Mouse (Mus musculus): ENCODE data around the gene Acp1.

The Acp1 gene

DNA sequence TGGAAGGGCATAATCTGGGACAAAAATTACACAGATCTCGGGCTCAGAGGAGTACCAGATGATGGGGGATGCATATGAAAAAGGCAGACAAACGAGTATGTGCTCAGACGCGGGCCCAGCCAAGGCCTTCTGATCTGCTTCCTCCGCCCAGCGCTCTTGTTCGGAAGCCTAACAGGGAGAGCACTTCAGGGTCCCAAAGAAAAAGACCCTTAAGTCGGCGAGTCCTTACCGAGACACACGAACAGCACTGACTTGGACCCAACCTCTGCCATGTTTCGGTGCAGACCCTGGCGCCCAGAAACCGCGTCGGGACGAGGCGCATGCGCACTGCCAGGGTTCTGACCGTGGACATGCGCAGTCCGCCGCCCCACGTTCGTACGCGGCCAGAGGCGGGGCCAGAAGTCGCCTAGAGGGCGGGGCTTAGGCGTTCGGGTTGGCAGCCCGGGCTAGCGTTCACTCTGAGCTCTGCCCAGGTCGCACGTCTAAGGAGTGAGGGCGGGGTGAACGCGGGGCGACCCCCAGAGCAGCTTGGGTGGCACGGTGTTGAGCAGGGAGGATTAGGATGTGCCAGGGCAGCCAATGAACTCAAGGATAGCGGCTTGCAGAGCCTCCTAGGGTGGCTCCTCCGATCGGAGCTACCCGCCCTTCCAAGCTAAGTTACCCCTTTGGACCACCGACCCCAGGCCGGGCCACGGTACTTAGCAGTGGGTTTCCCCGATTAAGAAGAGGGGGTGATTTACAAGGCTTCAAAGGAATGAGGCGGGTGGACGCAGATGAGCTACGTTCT lies at the start of gene Acp1, which contains the start of gene Sh3yl1:
Gene Acp1, minus strand, starts transcription at position 329 of the 787 bp plus-strand sequence.
Gene Sh3yl1, plus strand, starts transcription at position 408 of the 787 bp plus-strand sequence.
- DNase-seq (ENCODE audit: low spot score), result peak; percentile 96

DNA sequence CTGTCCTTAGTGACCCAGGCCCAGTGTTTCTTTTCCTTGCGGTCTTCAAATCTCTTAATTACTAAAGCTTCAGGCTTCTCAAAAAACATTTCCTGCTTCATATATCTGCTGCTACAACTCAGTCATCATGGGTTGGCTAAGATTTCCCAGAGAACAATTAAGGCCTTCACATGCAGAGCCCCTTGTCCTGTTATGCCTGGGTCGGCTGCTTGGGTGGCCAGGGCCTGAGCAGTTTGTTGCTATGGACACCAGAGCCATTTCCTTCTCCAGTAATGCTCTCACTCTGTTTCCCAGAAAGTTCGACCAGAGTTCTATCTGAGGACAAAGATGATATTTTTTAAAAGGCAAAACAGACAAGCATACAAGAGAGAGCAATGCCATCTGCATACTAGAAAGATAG lies 32.8 kb upstream of the Acp1 start:
- DNase-seq (ENCODE audit: low spot score), result peak; percentile 10

DNA sequence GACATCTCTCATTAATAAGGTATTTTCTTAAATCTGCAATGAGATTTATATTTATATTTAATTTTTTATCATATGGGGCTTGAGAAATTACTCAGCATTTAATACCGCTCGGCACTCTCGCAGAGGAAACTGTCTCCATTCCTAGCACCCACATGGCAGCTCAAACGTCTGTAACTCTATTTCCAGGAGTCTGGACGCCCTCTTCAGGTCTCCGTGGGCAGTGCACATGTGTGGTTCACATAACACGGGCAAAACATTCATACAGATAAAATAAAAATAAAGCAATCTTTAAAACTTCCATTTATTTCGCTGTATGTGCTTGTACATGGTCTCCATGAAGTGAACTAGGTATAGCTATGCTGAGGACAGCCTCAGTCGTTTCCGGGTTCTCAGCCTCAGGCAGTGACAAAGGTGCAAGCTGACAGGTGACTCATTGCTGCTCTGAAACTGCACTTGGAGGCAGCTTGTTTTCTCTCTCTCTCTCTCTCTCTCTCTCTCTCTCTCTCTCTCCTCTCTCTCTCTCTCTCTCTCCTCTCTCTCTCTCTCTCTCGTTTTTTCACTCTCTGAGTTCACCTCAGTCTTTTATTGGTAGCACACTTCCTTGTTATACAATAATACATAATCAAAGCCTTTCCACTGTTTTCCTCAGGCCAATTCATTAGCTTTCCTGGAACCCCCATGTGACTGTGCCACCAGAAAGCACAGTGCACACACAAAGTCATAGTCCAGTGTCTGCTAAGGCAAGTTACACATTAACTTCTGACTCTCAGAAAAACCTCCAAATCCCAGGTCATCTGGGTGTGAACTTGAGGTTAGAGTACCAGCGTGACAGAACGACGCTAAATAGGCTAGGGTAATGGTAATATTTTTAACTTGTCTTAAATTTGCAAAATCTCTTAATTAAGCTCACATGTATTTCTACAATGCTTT lies 31.9 kb upstream of the Acp1 start:
- no peak for DNase-seq (ENCODE audit: low spot score)

DNA sequence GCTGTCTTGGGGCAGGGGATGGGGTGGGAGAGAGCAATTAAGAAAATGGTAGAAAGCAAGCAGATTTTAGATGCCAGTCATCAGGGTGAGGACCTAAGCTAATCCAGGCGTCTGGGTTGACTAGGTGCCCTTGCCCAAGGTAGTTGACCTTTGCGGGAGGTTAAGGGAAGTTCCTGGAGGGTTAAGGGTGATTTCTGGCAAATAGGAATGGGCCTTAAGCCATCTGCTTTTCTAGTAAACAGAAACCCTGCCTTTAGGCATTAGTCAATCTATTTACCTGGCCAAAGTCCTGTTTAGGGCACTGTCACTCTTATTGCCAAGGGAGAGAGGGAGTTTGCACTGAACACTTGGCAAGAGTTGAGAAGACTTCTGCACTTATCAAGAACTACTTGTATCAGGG lies 25.5 kb upstream of the Acp1 start:
- no peak for DNase-seq (ENCODE audit: low spot score)

DNA sequence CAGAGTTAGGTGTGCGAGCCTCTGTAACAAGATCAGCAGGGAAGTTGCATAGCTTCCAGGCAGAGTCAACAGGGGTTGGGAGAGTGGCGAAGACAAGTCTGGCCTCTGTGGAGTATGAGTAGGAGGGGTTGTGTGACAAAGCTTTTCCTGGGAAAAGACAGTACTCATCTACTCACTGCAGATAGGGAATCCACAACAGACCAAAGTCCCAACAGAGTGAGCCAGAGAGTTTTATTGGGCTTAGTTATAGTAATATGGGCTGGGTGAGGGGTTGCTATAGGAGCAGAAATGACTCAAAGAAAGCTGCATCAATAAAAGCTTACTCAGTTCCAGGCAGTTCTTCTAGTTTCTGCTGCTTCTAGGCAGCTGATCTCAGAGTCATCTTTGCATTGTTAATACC lies 21.9 kb upstream of the Acp1 start:
- DNase-seq (ENCODE audit: low spot score), result no peak

DNA sequence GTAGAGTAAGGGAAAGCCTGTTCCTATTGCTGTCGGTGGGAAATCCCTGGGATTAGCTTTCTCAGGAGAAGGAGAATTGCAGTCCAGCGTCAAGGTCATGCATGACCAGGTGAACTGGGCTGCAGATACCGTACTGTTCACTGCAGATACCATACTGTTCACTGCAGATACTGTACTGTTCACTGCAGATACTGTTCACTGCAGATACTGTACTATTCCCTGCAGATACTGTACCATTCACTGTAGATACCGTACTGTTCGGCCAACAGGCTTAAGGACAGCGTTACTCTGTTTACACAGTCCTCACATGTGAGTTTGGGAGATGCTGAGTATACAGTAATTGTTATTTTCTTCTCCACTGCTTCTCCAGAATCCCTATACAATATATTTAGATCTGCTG lies 16.8 kb upstream of the Acp1 start:
- no peak for DNase-seq (ENCODE audit: low spot score)

DNA sequence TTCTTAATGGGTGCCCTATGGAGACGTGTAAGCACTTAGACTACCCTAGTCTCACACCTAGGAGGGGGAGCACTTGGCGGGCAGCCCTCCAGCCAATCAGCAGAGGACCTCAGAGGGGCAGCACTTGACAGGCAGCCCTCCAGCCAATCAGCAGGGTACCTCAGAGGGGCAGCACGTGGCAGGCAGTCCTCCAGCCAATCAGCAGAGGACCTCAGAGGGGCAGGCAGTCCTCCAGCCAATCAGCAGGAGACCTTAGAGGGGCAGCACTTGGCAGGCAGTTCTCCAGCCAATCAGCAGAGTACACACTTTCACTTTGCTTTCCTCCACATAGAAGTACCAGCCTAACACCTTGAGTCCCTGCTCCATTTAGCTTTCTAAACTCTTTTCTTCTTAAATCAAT lies 11.0 kb upstream of the Acp1 start:
- DNase-seq (ENCODE audit: low spot score), result no peak

DNA sequence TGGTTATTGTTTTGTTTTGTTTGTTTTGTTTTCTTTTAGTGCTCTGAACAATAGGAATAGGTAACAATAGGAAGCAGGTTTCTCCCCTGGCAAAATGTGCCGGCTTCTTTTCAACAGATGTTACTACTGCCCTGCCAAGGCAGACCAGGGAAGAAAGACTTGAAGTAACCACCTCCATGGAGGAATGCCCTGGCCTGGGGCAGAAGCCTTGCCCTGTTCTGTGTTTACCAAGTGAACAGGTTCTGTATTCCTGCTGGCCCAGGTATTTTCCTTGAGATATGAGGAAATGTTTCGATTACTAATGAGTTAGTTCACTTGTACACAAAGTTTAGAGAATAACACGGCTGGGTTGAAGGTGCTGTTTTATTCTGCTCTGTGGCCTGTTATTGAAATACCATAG lies 1.5 kb upstream of the Acp1 start:
- no peak for DNase-seq (ENCODE audit: low spot score)

DNA sequence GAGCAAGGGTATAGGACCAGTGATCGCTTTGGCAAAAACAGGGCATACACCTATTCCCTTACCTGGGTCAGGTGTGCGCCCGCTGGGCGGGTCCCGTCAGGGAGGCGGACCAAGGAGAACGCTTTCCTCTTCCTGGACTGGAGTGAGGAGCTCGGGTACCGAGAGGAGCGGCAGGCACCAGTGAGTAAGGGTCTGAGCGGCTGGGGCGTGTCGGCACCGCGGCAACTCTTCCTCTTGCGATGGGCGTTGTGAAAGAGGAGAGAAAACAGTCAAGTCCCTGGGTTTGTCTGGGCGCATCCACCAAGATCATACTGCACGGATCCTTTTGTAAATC lies 626 bp upstream of the Acp1 start:
- DNase-seq (ENCODE audit: low spot score), result peak; percentile 51

DNA sequence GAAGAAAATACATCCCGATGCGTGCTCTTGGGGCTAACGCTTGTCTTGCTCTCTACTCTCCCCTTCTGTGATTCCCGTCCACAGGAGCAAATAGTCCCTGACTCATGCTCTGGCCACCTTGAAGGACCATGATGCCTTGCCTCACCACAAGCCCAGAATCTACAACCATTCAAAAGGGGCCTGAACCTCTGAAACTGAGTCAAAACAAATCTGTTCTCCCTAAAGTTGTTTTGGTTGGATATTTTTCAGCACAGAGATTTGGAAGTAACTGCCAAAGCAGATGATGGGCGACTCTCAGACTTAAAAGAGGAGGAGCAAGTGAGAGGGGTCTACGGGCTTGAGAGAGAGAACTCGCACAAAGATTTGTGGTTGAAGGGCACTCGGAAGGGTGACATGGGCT lies 529 bp downstream of the Acp1 start:
- DNase-seq (ENCODE audit: low spot score), result no peak

DNA sequence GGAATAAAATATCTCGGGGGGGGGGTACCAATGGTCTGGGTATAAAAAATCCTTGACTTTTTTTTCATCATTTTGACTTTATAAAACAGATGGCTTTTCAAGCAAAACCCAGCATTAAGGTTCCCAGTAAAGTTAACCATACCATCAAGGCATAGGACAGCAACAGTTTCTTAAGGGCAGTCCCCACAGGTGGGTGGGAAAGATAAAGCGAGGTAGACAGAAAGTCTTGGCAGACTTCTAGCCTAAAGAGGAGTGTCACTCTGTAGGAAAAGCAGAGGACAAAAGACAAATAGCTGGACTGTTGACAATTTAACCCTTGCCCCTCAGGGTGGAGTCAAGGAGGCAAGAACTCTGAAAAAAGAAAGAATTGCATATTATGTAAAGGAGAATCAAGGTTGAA lies 1.5 kb downstream of the Acp1 start:
- DNase-seq (ENCODE audit: low spot score), result no peak

DNA sequence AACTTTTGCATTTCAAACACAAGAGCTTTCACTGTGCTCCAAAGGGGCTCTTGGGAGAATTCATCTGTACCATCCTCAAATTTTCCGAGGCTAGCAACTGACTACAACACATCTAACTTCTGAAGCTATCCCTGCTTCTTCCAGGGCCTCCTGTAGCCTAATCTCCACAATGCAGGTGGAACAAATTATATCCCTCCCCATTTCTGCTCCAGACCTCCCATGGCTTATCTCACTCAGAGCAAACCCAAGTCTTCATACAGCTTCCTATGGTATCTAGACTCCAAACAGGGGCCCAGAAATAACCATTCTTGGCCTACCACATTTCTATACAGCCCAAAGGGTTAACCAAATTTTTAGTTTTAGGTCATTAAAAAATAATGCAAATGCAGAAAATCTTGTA lies 2.7 kb downstream of the Acp1 start:
- no peak for DNase-seq (ENCODE audit: low spot score)

DNA sequence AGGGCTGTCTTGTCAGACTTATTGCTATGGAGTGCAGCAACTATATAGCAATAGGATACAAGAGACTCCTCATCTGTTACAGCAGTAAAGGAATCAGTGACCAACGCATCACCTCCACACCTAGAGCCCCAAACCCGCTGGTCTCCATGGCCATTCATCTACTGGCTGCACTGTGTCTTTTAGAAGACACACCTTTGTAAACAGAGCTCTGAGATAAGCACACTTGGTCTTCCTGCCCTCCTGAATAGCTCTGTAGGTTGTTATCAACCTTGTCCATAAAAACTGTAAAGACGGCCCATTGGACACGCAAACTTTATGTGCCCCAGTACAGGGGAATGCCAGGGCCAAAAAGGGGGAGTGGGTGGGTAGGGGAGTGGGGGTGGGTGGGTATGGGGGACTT lies 14.3 kb downstream of the Acp1 start:
- no peak for DNase-seq (ENCODE audit: low spot score)

DNA sequence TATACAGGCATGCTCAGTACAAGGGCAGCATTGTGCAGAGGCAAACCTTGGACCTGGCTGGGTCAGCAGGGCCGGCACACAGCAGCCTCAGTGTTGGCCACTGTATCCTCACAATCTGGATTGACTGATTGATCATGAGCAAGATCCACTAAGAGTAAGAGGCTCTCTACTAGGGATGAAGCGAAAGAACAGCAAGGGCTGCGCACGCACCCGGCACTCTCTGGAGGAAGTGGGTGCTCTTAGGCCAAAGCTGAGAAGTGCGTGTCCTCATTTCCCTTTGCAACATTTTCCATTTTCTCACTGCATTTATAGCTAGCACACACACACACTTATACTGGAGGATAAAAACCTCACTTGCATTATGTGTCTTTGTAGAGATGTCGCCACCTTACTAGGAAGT lies 20.0 kb downstream of the Acp1 start:
- no peak for DNase-seq (ENCODE audit: low spot score)

DNA sequence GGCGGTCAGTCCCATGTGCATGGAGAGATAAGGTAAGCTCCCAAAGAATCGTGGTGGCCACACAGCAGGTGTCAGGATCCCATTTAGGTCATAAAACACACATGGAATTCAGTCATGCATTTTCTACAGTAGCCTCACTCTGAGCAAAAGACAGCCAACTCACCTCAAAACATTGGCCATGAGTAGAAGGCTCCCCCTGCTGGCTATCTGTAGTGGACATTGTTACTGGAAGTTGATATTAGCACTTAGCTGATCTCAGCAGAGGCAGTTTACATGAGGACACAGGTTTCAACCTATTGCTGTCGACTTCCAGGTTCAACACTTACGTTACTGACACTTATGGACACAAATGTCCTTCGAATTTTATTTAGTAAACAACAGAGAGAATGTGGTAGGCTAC lies 21.3 kb downstream of the Acp1 start:
- DNase-seq (ENCODE audit: low spot score), result peak; percentile 85

DNA sequence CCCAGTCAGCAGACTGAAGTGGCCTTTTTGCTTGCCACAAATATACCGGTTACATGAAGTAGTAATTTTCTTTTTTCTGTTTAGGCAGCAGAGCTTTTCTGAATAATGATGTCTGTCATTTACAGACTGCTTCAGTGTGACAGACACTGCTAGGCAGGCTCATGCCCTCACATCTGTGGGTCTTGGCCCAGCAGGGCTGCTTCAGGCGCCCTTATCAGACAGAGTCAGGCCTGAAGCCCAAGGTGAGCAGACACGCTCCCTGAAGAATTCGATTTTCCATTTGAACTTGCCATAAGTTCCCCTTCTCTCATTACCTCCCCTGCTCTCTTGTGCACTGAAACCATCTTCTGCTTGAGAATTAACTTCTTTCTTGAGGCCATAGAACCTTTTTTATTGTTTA lies 23.4 kb downstream of the Acp1 start:
- no peak for DNase-seq (ENCODE audit: low spot score)

DNA sequence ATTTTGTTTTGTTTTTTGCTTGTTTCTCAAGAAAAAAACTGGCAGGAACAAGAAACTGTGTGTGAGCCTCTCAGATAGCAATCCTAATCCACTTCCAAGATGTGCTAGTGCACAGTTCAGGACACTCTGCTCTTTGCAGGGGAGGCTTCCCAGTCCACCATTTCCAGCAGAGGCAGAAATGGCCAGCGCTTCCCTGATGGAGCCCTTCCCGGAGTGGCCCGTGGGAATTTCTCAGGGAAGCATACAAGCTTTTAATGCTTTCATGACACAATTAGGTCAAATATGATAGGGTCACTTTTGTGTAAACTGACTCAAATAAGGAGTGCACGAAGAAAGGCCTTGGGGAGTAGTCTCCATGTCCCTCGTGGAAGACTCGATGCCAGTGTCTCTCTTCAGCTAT lies 25.5 kb downstream of the Acp1 start:
- DNase-seq (ENCODE audit: low spot score), result no peak

DNA sequence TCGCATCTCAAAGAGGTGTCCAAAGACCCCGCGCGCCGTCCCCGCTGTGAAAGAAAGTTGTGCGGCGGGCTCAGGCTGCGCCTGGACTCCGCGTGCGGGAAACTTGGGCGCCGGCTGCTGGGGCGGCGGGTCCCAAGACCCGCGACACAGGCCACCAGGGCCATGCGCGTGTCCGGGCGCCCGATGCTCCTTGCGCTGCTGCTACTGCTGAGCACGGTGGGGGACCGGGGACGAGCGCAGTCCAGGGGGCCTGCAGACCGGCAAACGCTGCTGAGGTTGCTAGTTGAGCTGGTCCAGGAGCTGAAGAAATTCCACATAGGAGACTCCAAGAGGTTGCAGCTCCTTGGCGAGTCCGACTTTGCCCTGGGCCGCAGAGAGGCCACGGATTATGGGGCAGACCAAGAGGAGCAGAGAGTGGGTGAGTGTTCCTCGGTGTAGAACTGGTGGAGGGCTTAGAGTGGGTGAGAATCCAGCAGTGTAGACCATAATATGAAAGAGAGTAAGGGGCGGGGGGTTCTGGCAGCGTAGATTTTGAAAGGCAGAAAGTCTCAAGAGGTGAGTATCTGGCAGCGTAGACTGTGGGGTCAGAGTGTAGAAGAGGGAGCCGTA lies 26.7 kb downstream of the Acp1 start:
- peak; percentile 26 for DNase-seq (ENCODE audit: low spot score)

DNA sequence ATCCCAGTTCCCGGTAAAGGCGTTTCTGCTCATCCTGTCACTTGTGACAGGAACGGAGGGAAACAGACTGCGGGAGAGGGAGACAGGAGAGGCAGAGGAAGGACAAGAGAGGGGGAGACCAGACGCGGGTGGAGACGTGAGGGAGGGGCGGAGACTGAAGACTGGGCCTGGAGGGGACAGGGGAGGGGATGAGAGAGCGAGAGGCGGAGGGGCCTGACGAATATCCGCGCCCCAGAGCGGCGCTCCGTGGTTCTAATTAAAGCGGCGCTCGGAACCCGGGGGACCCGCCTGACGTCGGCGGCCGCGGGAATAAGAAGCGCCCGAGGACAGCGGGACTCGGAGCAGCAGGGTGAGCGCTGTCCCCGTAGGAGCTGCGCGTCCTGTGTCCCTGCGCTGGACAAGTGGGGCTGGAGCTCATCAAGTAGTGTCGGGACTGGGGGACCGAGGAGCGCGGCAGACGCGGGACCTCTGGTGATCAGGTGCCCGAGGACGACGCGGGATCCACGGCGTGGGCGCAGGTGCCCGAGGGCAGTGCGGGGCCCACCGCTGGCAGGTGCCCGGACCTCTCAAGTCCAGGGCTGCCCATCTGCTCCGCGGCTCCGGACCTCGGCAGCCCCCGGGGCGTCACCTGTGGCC lies 27.3 kb downstream of the Acp1 start, which contains the start of gene Alkal2:
Gene Alkal2, plus strand, starts transcription at position 337 of the 636 bp plus-strand sequence.
- peak; percentile 46 for DNase-seq (ENCODE audit: low spot score)

DNA sequence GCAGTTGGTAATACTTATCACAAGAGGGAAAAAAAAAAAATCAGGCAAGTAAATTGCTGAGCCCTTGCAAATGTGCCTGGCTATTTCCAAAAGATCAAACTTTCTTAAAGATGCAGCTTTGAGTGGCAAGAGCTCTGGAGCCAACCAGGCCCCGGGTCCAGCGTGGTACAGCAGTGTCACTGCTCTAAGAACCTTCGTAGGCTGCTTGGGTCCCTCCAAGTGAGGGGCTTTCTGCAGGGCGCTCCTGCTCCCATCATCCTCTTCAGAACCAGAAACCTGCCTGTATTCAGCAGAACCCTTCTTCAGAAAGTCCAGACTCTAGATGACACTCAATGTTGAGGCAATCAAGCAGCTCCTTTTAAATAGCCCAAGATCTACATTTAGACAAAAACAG lies 27.8 kb downstream of the Acp1 start:
- DNase-seq (ENCODE audit: low spot score), result peak; percentile 11

DNA sequence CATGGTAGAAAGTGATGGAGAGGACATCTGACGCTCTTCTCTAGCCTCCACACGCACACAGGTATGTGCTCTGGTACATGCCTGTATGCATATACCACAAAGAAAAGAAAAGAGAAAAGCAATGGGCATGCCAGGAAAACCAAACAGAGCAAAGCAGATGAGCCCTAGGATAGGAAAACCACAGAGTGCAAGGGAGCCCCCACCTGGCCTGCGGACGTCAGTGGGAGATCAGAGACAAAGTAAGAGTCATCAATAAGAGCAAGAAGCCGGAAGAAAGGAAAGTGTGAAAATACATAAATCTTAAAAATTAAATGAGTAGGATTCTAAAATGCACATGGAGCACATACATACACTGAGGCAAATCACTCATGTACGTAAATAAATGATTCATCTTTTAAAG lies 31.9 kb downstream of the Acp1 start:
- DNase-seq (ENCODE audit: low spot score), result no peak

DNA sequence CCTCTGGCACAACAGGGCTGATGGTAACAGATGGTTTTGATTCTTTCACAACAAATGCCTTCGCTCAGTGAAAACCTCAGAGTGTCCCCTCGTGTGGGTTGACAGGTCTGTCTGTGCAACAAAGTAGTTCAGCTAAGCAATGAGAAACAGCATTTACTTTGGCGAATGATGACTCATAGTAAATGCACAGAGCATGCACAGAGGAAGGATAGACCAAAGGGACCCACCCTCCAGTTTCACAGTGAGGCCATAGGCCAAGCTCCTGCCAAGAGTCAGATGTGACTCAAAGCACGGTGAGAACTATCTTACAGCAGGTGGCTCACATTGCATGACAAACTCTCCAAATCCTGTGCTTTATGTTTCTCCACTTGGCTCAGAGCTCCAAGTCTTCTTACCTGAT lies 45.6 kb downstream of the Acp1 start:
- DNase-seq (ENCODE audit: low spot score), result no peak
